Mouse (Mus musculus): ENCODE data around the gene Cpn2. TPM values are rescaled to one million over a fixed set of nuclear protein-coding genes. Genes with fewer than 3 reads are reported as not detected.

The Cpn2 gene
- polyA plus RNA-seq, 2 experiments = not detected

GRCm38 (mm10) chr16:30234077-30234476 is 33.2 kb downstream of the Cpn2 start:
- H3K4me1 ChIP-seq (ENCODE audit: control insufficient read depth, insufficient read depth, low read length) = peaks cover 41% of the 10 kb centered on the region
- no peak overlapping the region for H3K4me3 ChIP-seq (replicated peaks; ENCODE audit: low read length)
- H3K36me3 ChIP-seq (ENCODE audit: control insufficient read depth, insufficient read depth, low read length) = no peaks in the 10 kb centered on the region
- H3K4me2 ChIP-seq (replicated peaks; ENCODE audit: low read depth, low read length, severe bottlenecking) = no peak overlapping the region
- H3K27ac ChIP-seq (replicated peaks; ENCODE audit: low read depth, low read length) = no peak overlapping the region
- WGBS = 40% methylated on average over 8 of the region's 8 CpGs
- no peak for ATAC-seq (ENCODE audit: low FRiP score, low read depth)
- no peaks in the 10 kb centered on the region for H3K27me3 ChIP-seq (ENCODE audit: control insufficient read depth, insufficient read depth, low read length)
- H3K9ac ChIP-seq (ENCODE audit: low read depth, low read length, severe bottlenecking) = no peak overlapping the region
- no peak for DNase-seq (ENCODE audit: low spot score)
- TF ChIP-seq POLR2A (IDR thresholded peaks at IDR 0.05; ENCODE audit: borderline replicate concordance, extremely low read depth, insufficient read depth, insufficient read length) = no peak
- H3K9me3 ChIP-seq (ENCODE audit: control insufficient read depth, low read length) = no peaks in the 10 kb centered on the region

- Histone ChIP-seq H3K4me2 (replicated peaks; ENCODE audit: low read depth, low read length, severe bottlenecking) (peak overlapping the region; percentile 25), H3K9me3 (ENCODE audit: control insufficient read depth, low read length) (no peaks in the 10 kb centered on the region), H3K27ac (replicated peaks; ENCODE audit: low read depth, low read length) (peak overlapping the region; percentile 71), H3K4me3 (replicated peaks; ENCODE audit: low read length) (no peak overlapping the region), H3K4me1 (ENCODE audit: control insufficient read depth, insufficient read depth, low read length) (peaks cover 41% of the 10 kb centered on the region), H3K36me3 (ENCODE audit: control insufficient read depth, insufficient read depth, low read length) (no peaks in the 10 kb centered on the region), H3K9ac (ENCODE audit: low read depth, low read length, severe bottlenecking) (no peak overlapping the region), H3K27me3 (ENCODE audit: control insufficient read depth, insufficient read depth, low read length) (no peaks in the 10 kb centered on the region)
- ATAC-seq (ENCODE audit: low FRiP score, low read depth) (peak; percentile 58), DNase-seq (ENCODE audit: low spot score) (peak; percentile 78)
- no peak for TF ChIP-seq POLR2A (IDR thresholded peaks at IDR 0.05; ENCODE audit: borderline replicate concordance, extremely low read depth, insufficient read depth, insufficient read length)
- 6% methylated on average over 13 of the region's 13 CpGs for WGBS
These were observed 35.3 kb downstream of the Cpn2 start for GRCm38 (mm10) chr16:30231882-30232604.

- DNase-seq (ENCODE audit: low spot score) = no peak
- Histone ChIP-seq H3K27me3 (ENCODE audit: control insufficient read depth, insufficient read depth, low read length) (no peaks in the 10 kb centered on the region), H3K36me3 (ENCODE audit: control insufficient read depth, insufficient read depth, low read length) (no peaks in the 10 kb centered on the region), H3K4me2 (replicated peaks; ENCODE audit: low read depth, low read length, severe bottlenecking) (no peak overlapping the region), H3K27ac (replicated peaks; ENCODE audit: low read depth, low read length) (no peak overlapping the region), H3K4me1 (ENCODE audit: control insufficient read depth, insufficient read depth, low read length) (peaks cover 13% of the 10 kb centered on the region), H3K4me3 (replicated peaks; ENCODE audit: low read length) (no peak overlapping the region), H3K9me3 (ENCODE audit: control insufficient read depth, low read length) (no peaks in the 10 kb centered on the region), H3K9ac (ENCODE audit: low read depth, low read length, severe bottlenecking) (no peak overlapping the region)
- no peak; the same call in 1 of the 2 replicates for ATAC-seq (ENCODE audit: low FRiP score, low read depth)
- 54% methylated on average over 7 of the region's 7 CpGs for WGBS
- TF ChIP-seq POLR2A (IDR thresholded peaks at IDR 0.05; ENCODE audit: borderline replicate concordance, extremely low read depth, insufficient read depth, insufficient read length) = no peak
These were observed 39.9 kb downstream of the Cpn2 start for GRCm38 (mm10) chr16:30227352-30227751.

- no peak overlapping the region for H3K9ac ChIP-seq (ENCODE audit: low read depth, low read length, severe bottlenecking)
- 62% methylated on average over 11 of the region's 13 CpGs for WGBS
- H3K4me1 ChIP-seq (ENCODE audit: control insufficient read depth, insufficient read depth, low read length) = peaks cover 5% of the 10 kb centered on the region; the same call in 1 of the 2 replicates
- no peaks in the 10 kb centered on the region for H3K36me3 ChIP-seq (ENCODE audit: control insufficient read depth, insufficient read depth, low read length)
- no peak overlapping the region for H3K27ac ChIP-seq (replicated peaks; ENCODE audit: low read depth, low read length)
- no peak overlapping the region for H3K4me2 ChIP-seq (replicated peaks; ENCODE audit: low read depth, low read length, severe bottlenecking)
- DNase-seq (ENCODE audit: low spot score) = no peak
- no peak for TF ChIP-seq POLR2A (IDR thresholded peaks at IDR 0.05; ENCODE audit: borderline replicate concordance, extremely low read depth, insufficient read depth, insufficient read length)
- H3K9me3 ChIP-seq (ENCODE audit: control insufficient read depth, low read length) = no peaks in the 10 kb centered on the region
- no peaks in the 10 kb centered on the region for H3K27me3 ChIP-seq (ENCODE audit: control insufficient read depth, insufficient read depth, low read length)
- ATAC-seq (ENCODE audit: low FRiP score, low read depth) = no peak
- no peak overlapping the region for H3K4me3 ChIP-seq (replicated peaks; ENCODE audit: low read length)
These were observed 46.0 kb downstream of the Cpn2 start for GRCm38 (mm10) chr16:30221161-30221782.

GRCm38 (mm10) chr16:30215811-30216210 is 51.5 kb downstream of the Cpn2 start:
- WGBS = 27% methylated on average over 2 of the region's 2 CpGs
- ATAC-seq (ENCODE audit: low FRiP score, low read depth) = no peak

More at GRCm38 (mm10) chr16:30215811-30216210, 51.5 kb downstream of the Cpn2 start:
- H3K9me3 ChIP-seq (ENCODE audit: control insufficient read depth, low read length) = no peaks in the 10 kb centered on the region
- H3K4me1 ChIP-seq (ENCODE audit: control insufficient read depth, insufficient read depth, low read length) = peaks cover 14% of the 10 kb centered on the region
- H3K9ac ChIP-seq (ENCODE audit: low read depth, low read length, severe bottlenecking) = no peak overlapping the region
- no peak overlapping the region for H3K27ac ChIP-seq (replicated peaks; ENCODE audit: low read depth, low read length)
- TF ChIP-seq POLR2A (IDR thresholded peaks at IDR 0.05; ENCODE audit: borderline replicate concordance, extremely low read depth, insufficient read depth, insufficient read length) = no peak
- H3K27me3 ChIP-seq (ENCODE audit: control insufficient read depth, insufficient read depth, low read length) = no peaks in the 10 kb centered on the region
- no peak overlapping the region for H3K4me3 ChIP-seq (replicated peaks; ENCODE audit: low read length)
- no peak overlapping the region for H3K4me2 ChIP-seq (replicated peaks; ENCODE audit: low read depth, low read length, severe bottlenecking)
- DNase-seq (ENCODE audit: low spot score) = no peak
- H3K36me3 ChIP-seq (ENCODE audit: control insufficient read depth, insufficient read depth, low read length) = no peaks in the 10 kb centered on the region
